Mouse (Mus musculus): Measurements from ENCODE around the gene Gm10401.

Gene Gm10401

GRCm38 (mm10) chr5:115071096-115071901, 26.8 kb downstream of the Gm10401 start:
- in situ Hi-C loops (cut with MboI, MseI): loop anchor here (5.0 kb wide), 1 partner anchor 34 kb away; no protein-coding TSS in a partner anchor

GRCm38 (mm10) chr5:115070457-115070856, 27.6 kb downstream of the Gm10401 start:
- in situ Hi-C loops (cut with MboI, MseI): loop anchor here (5.0 kb wide), 1 partner anchor 33 kb away; no protein-coding TSS in a partner anchor

- in situ Hi-C loops (cut with MboI, MseI): loop anchor here (5.0 kb wide), 1 partner anchor 32 kb away; no protein-coding TSS in a partner anchor
These were observed 28.5 kb downstream of the Gm10401 start for GRCm38 (mm10) chr5:115069611-115070010.

GRCm38 (mm10) chr5:115068671-115069421, 29.2 kb downstream of the Gm10401 start:
- in situ Hi-C loops (cut with MboI, MseI): no loop called here

GRCm38 (mm10) chr5:115066245-115066644, 31.9 kb downstream of the Gm10401 start:
- in situ Hi-C loops (cut with MboI, MseI): no loop called here

GRCm38 (mm10) chr5:115063391-115063790, 34.7 kb downstream of the Gm10401 start:
- in situ Hi-C loops (cut with MboI, MseI): no loop called here

GRCm38 (mm10) chr5:115062566-115062965, 35.5 kb downstream of the Gm10401 start:
- in situ Hi-C loops (cut with MboI, MseI): no loop called here

- in situ Hi-C loops (cut with MboI, MseI): no loop called here
These were observed 37.1 kb downstream of the Gm10401 start for GRCm38 (mm10) chr5:115060977-115061376.

GRCm38 (mm10) chr5:115060067-115060695, 37.9 kb downstream of the Gm10401 start:
- in situ Hi-C loops (cut with MboI, MseI): no loop called here

GRCm38 (mm10) chr5:115058584-115059297, 39.4 kb downstream of the Gm10401 start:
- in situ Hi-C loops (cut with MboI, MseI): no loop called here

GRCm38 (mm10) chr5:115057153-115057552, 40.9 kb downstream of the Gm10401 start:
- in situ Hi-C loops (cut with MboI, MseI): no loop called here

- in situ Hi-C loops (cut with MboI, MseI): no loop called here
These were observed 42.7 kb downstream of the Gm10401 start for GRCm38 (mm10) chr5:115055418-115055817.

- in situ Hi-C loops (cut with MboI, MseI): no loop called here
These were observed 44.2 kb downstream of the Gm10401 start for GRCm38 (mm10) chr5:115053791-115054396.

- in situ Hi-C loops (cut with MboI, MseI): no loop called here
These were observed 45.5 kb downstream of the Gm10401 start for GRCm38 (mm10) chr5:115052546-115052945.

- in situ Hi-C loops (cut with MboI, MseI): no loop called here
These were observed 47.3 kb downstream of the Gm10401 start for GRCm38 (mm10) chr5:115050776-115051175.

GRCm38 (mm10) chr5:115049692-115050091, 48.4 kb downstream of the Gm10401 start:
- in situ Hi-C loops (cut with MboI, MseI): no loop called here

Measured in T-helper 1 cell (primary cell).